Mouse (Mus musculus) spleen, postnatal 36 days (tissue): Measurements from ENCODE around the gene T.

Experiments used
- DNase-seq, 2 experiments: peaks; one replicate each; pipeline ENCODE4 v3.0.0; 2022; ENCODE audit warnings: low spot score in 2 of 2, mixed read lengths in 1 of 2

The T gene

GRCm38 (mm10) chr17:8433121-8433977, 874 bp upstream of the T start:
- DNase-seq: no peak

DNA sequence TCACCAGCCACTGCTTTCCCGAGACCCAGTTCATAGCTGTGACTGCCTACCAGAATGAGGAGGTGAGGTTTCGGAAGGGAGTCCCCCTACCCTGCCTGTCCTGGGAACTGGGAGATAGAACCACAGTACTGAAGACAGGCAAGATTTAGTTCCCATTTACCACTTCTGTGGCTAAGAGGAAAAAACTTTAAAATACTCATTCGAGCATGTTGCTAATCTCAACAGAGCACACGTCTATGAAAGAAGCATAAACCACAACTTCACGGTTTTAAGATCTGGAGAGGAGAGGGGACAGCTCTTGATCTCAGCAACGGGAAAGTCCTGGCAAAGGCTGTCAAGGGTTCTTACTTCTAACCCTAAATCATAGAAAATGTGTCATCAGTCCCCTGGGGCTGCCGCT, 2.0 kb downstream of the T start:
- no peak for DNase-seq

DNA sequence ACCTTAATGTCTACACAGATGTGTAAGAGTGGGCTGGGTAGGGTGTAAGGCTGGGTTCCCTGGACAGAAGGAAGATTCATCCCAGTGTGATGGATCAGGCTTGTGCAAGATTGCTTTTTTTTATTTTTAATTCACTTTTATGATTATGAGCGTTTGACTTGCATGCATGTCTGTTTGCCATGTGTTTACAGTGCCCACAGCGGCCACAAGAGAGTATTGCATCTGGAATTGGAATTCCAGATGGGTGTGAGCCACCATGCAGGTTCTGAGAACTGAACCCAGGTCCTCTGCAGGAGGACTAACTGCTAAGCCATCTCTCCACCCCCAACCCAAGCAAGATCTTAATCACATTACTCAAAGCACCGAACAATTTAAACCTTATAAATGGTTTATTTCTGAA, 9.8 kb downstream of the T start:
- DNase-seq: no peak

DNA sequence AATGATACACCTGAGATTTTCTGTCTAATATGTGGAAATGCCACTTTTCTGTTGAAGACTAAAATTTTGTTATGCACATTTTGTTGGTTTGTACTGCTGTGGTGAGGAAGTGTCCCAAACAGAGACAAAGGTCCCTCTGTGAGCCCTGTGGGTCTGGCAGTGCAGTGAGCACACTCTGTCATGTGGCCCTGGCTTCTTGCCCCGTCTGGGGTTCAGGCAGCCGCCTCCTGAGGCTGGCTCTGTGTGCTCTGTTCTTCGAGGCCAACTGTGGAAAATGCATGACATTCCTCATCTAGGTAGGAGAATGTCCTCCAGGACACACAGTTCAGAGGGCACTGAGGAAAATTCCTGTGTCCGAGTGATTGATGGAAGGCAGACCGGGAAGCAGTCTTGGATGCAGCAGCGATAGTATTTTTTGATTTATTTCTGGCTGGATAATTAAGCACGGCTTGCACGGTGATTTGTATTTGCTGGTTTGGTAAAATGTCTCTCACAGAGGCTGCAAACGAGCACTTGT, 13.5 kb downstream of the T start:
- no peak for DNase-seq

DNA sequence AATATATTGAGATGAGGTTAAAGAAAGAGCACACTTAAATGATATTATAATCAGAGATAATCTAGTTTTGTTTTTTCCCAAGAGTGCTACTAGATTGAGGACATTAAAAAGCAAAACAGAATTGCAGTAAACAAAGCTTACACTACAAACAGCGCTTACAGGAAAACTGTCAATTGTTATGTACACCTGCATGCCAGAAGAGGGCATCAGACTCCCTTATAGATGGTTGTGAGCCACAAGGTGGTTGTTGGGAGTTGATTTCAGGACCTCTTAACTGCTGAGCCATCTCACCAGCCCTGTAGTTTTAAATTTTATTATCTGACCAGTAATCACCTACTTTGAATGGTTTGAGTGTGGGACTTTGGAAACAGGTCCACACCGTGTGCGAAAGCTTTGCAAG, 14.1 kb downstream of the T start:
- DNase-seq: no peak

- DNase-seq: no peak
Observed at GRCm38 (mm10) chr17:8455196-8455595, 21.0 kb downstream of the T start.

- DNase-seq: no peak
Observed at GRCm38 (mm10) chr17:8455601-8456000, 21.4 kb downstream of the T start.

- no peak for DNase-seq
Observed at GRCm38 (mm10) chr17:8456856-8457460, 22.7 kb downstream of the T start.

- no peak for DNase-seq
Observed at GRCm38 (mm10) chr17:8461568-8461967, 27.3 kb downstream of the T start.

- peak; percentile 3 to 12 for DNase-seq
Observed at GRCm38 (mm10) chr17:8463482-8464128, 29.4 kb downstream of the T start.

GRCm38 (mm10) chr17:8467771-8468170, 33.5 kb downstream of the T start:
- no peak for DNase-seq

DNA sequence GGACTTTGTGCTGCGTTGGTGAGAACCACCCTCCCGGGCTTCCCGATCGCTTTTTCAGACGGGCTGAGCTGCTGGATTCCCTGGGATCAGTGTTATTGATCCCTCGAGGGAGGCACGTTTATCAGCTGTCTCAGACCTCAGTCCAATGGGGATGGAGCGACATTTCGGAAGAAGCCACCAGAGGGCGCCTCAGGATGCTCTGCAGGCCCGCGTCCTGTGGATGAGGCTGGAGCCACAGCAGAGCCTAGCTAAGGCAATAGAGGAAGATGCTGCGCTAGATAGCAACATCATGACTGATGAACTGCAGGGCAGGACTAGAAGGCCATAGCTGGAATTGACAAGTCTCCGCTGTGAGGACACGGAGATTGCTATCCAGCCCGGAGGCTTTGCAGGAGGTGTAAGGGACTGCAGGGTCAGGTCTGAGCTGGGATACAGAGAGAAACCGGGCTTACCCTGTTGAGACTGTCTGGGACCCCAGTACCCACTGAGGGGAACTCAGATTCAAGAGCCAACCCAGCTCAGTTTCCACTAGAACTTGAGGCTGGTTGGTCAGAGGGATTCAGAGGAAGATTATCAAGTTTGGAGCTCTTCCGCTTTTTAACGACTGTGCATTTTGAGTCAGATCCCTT, 34.6 kb downstream of the T start:
- DNase-seq: peak; percentile 14 to 19

DNA sequence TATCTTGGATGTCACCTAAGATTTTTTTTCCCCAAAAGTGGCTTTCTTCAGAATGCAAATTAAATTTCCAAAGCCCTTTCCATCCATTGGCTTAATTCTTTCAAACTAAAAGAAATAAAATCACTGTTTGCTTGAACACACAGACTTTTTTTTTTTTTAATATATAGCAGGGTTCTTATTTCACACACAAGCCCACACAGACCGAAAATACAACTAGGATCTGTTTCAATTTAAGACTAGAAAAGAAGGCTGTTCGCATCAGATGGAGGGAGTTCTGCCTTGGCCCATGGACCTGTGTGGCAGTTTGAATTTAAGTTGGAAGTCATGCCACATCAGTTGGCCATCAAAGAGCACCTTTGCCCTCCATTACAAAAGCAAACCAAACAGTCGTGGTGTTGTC, 44.3 kb downstream of the T start:
- no peak for DNase-seq

DNA sequence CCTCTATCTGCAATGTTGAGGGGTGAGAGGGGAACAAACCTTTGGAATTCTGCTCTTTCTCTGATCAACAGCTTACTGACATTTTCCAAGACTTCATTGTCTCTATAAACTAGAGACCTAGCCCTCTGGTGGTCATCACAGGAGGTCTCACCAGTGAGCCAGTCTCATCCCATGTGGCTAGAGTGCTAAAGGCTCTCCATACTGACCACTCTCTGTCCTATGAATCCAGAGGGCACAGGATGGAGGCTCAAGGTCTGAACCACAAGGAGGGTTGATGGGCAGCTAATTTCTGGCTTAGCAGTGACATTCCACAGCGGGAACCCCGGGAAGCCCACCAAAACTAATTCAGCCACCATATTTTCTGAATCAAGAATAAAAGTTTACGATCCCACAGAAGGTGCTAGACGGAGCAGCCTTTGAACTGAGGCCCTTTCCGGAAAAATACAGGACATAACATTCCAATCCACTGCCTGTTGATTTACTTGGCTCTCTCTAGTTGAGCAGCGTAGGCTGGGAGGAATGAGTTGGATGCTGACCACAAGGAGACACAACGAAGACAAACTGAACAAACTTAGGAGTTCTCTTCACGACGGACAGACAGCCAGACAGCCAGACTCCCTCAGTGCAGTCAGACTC, 45.4 kb downstream of the T start:
- no peak for DNase-seq

GRCm38 (mm10) chr17:8481797-8482196, 47.6 kb downstream of the T start:
- no peak for DNase-seq

- DNase-seq: no peak
Observed at GRCm38 (mm10) chr17:8482876-8483275, 48.7 kb downstream of the T start.

- no peak for DNase-seq
Observed at GRCm38 (mm10) chr17:8484246-8484645, 50.0 kb downstream of the T start.

DNA sequence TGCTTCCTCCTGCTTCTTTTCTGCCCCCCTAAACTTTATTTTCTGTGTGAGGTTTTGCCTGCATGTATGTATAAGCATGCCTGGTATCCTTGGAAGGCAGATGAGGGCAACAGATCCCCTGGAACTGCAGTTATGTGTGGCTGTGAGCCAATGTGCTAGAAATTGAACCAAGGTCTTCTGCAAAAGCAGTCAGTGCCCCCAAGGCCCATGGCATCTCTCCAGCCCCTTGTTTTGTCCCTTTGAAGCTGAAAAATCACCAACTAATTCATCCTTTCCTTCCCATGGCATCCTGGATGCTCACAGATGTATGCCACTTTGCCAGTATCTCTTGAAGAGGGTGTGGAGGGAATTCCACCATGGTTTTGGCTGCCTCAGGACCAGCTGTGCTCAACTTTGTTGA, 50.9 kb downstream of the T start:
- no peak for DNase-seq

GRCm38 (mm10) chr17:8487824-8488223, 53.6 kb downstream of the T start:
- no peak for DNase-seq

DNA sequence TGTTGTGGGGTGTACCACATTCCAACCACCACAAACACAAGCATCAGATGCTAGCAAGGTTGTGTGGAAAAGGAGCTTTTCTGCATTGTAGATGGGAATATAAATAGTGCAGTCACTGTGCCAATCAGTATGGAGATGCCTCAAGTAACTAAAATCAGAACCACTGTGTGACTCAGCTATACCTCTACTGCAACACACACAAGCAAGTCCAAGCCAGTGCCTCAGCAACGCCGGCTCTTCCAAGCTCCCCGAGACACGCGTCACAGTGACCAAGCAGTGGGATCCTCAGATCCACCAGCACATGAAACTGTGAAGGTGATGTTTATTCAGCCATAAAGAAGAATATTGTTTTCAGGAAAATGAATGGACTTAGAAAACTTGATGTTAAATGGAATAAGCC, 56.7 kb downstream of the T start:
- DNase-seq: no peak
